Mouse (Mus musculus): ENCODE measurements around the gene D3Ertd254e.

DNA sequence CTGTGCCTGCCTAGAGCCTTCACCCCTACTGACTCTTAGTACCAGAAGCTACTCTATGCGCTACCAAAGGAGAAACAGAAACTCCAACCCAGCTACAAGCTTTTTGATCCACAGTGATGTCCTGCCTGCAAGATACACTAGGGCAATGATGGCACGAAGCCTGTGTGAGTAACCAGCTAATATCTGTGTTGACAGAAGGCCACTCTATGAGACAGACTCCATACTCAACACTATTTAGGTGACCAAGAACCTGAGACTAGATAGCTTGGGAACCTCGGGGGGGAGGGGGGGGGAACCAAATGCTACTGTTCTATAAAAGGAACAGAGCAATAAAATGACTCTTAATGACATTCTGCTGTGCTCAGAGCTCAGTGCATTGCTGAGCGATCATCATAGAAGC, 35.7 kb downstream of the D3Ertd254e start:
- TF ChIP-seq USF1 (IDR thresholded peaks at IDR 0.05; ENCODE audit: low read depth, low read length): no peak
- TF ChIP-seq HCFC1 (IDR thresholded peaks at IDR 0.05; ENCODE audit: low read depth, low read length): no peak
- TF ChIP-seq GABPA (IDR thresholded peaks at IDR 0.05; ENCODE audit: insufficient replicate concordance, low read depth, low read length): no peak
- TF ChIP-seq CTCF (conservative IDR thresholded peaks at IDR 0.05 in 1 of 2, IDR thresholded peaks at IDR 0.05 in 1 of 2; ENCODE audit: low read depth in 2 of 2, low read length in 2 of 2): no peak
- TF ChIP-seq CHD1 (IDR thresholded peaks at IDR 0.05; ENCODE audit: low read depth, low read length): no peak
- no peak for TF ChIP-seq POLR2A (IDR thresholded peaks at IDR 0.05; ENCODE audit: low read depth, low read length)
- TF ChIP-seq KAT2A (IDR thresholded peaks at IDR 0.05; ENCODE audit: insufficient replicate concordance, low read length): no peak
- TF ChIP-seq POLR2AphosphoS2 (IDR thresholded peaks at IDR 0.05; ENCODE audit: low read depth, low read length): no peak
- no peak for TF ChIP-seq UBTF (IDR thresholded peaks at IDR 0.05; ENCODE audit: low read depth, low read length)
- no peak for TF ChIP-seq MAX (IDR thresholded peaks at IDR 0.05; ENCODE audit: low read length)
- TF ChIP-seq JUND (conservative IDR thresholded peaks at IDR 0.05; ENCODE audit: low read depth, low read length): no peak
- no peak for TF ChIP-seq TCF12 (IDR thresholded peaks at IDR 0.05; ENCODE audit: low read depth, low read length)

All from CH12.LX (cell line).